Mouse (Mus musculus) embryonic facial prominence, embryonic 11.5 days (tissue): ENCODE data around the gene Tcp11l1. TPM values are rescaled to one million over a fixed set of nuclear protein-coding genes. Genes with fewer than 3 reads are reported as not detected.
A peak's percentile ranks its signal among the peaks of the same experiment; 100 is the strongest.

ENCODE experiments used
- ATAC-seq: fragments of 200-750 bp; cut with Nextera tagmentation; replicated peaks from 2 replicates; pipeline ENCODE4 v1.8.0; 2017; ENCODE audit warnings: low read depth; ENCODE audit not compliant: insufficient number of reproducible peaks, low FRiP score, low TSS enrichment
- DNase-seq: peaks from one replicate; pipeline ENCODE4 v3.0.0-alpha.2; 2015; ENCODE audit warnings: low spot score
- H3K27ac ChIP-seq: fragments of 300-500 bp; sonication (generic); replicated peaks from 2 replicates; pipeline ENCODE4 v1.5.1; 2014; ENCODE audit warnings: mild to moderate bottlenecking, low read depth, low read length, control low read depth
- H3K27me3 ChIP-seq: fragments of 300-500 bp; sonication (generic); 2 replicates; pipeline ENCODE4 v1.6.1; 2014; ENCODE audit warnings: mild to moderate bottlenecking, low read length, moderate library complexity, mixed read lengths; ENCODE audit not compliant: control insufficient read depth, insufficient read depth
- H3K36me3 ChIP-seq: fragments of 300-500 bp; sonication (generic); replicated peaks from 2 replicates; pipeline ENCODE4 v1.6.1; 2014; ENCODE audit warnings: low read depth, mild to moderate bottlenecking, low read length, moderate library complexity, mixed read lengths; ENCODE audit not compliant: control insufficient read depth, insufficient read depth
- H3K4me1 ChIP-seq: fragments of 300-500 bp; sonication (generic); 2 replicates; pipeline ENCODE4 v1.6.1; 2014; ENCODE audit warnings: low read length, mixed read lengths; ENCODE audit not compliant: control insufficient read depth, insufficient read depth
- H3K4me2 ChIP-seq: fragments of 300-500 bp; sonication (generic); 2 replicates; pipeline ENCODE4 v1.6.1; 2014; ENCODE audit warnings: low read depth, mild to moderate bottlenecking, control low read depth, low read length, moderate library complexity
- H3K4me3 ChIP-seq: fragments of 300-500 bp; sonication (generic); 2 replicates; pipeline ENCODE4 v1.5.1; 2014; ENCODE audit warnings: low read depth, low read length, control low read depth
- H3K9ac ChIP-seq: fragments of 300-500 bp; sonication (generic); replicated peaks from 2 replicates; pipeline ENCODE4 v1.6.1; 2014; ENCODE audit warnings: mild to moderate bottlenecking, control low read depth, low read length
- H3K9me3 ChIP-seq: fragments of 300-500 bp; sonication (generic); replicated peaks from 2 replicates; pipeline ENCODE4 v1.6.1; 2016; ENCODE audit warnings: mild to moderate bottlenecking, low read length, inconsistent platforms, mixed read lengths; ENCODE audit not compliant: control insufficient read depth
- WGBS: fragments of 180-500 bp; shearing (Covaris S2); extraction: QIAGEN DNeasy Blood & Tissue Kit; methylation state at CpG from one replicate; pipeline ENCODE4 v1.1.7; 2014; 5-methylcytosine and 5-hydroxymethylcytosine counted together
- polyA plus RNA-seq: library from polyadenylated mRNA; unstranded; fragments of >200 nt; fragmentation: Nextera tagmentation; extraction: Ambion mirVana; gene quantifications from 2 replicates; pipeline ENCODE4 v1.2.1, GENCODE M21; 2014

Tcp11l1 gene
- polyA plus RNA-seq, 1 experiment from 2014 or later: 63.1 TPM

- H3K4me2 ChIP-seq: no peak overlapping the region
- H3K4me3 ChIP-seq: no peak overlapping the region
- H3K36me3 ChIP-seq: no peaks in the 10 kb centered on the region
- 72% methylated on average over 1 of the region's 1 CpGs for WGBS
- no peaks in the 10 kb centered on the region for H3K27me3 ChIP-seq
- no peak for DNase-seq
- ATAC-seq: no peak
- no peaks in the 10 kb centered on the region for H3K9me3 ChIP-seq
- H3K27ac ChIP-seq: no peak overlapping the region
- no peaks in the 10 kb centered on the region for H3K4me1 ChIP-seq
- H3K9ac ChIP-seq: no peak overlapping the region
Observed at GRCm38 (mm10) chr2:104727369-104727768, 15.4 kb upstream of the Tcp11l1 start.

- Histone ChIP-seq H3K27ac (no peak overlapping the region), H3K9me3 (no peaks in the 10 kb centered on the region), H3K36me3 (no peaks in the 10 kb centered on the region), H3K27me3 (no peaks in the 10 kb centered on the region), H3K4me1 (no peaks in the 10 kb centered on the region), H3K9ac (no peak overlapping the region), H3K4me2 (no peak overlapping the region), H3K4me3 (no peak overlapping the region)
- DNase-seq: no peak
- ATAC-seq: no peak
- WGBS: 82% methylated on average over 3 of the region's 3 CpGs
Observed at GRCm38 (mm10) chr2:104722021-104722420, 10.1 kb upstream of the Tcp11l1 start.

- no peaks in the 10 kb centered on the region for H3K4me1 ChIP-seq
Observed at GRCm38 (mm10) chr2:104717827-104718226, 5.9 kb upstream of the Tcp11l1 start.

GRCm38 (mm10) chr2:104717231-104717735, 5.3 kb upstream of the Tcp11l1 start:
- Histone ChIP-seq H3K27ac (no peak overlapping the region), H3K9ac (no peak overlapping the region), H3K4me2 (no peak overlapping the region), H3K27me3 (no peaks in the 10 kb centered on the region), H3K4me1 (no peaks in the 10 kb centered on the region), H3K9me3 (no peaks in the 10 kb centered on the region), H3K4me3 (no peak overlapping the region), H3K36me3 (no peaks in the 10 kb centered on the region)
- DNase-seq: no peak
- no peak for ATAC-seq
- 98% methylated on average over 2 of the region's 2 CpGs for whole genome bisulfite sequencing

More at GRCm38 (mm10) chr2:104717827-104718226, 5.9 kb upstream of the Tcp11l1 start:
- Histone ChIP-seq H3K9me3 (no peaks in the 10 kb centered on the region), H3K36me3 (no peaks in the 10 kb centered on the region), H3K4me2 (no peak overlapping the region), H3K4me3 (no peak overlapping the region), H3K9ac (no peak overlapping the region), H3K27me3 (no peaks in the 10 kb centered on the region), H3K27ac (no peak overlapping the region)
- no peak for DNase-seq
- 82% methylated on average over 4 of the region's 4 CpGs for WGBS
- no peak for ATAC-seq

- no peaks in the 10 kb centered on the region for H3K27me3 ChIP-seq
- no peak for ATAC-seq
- 87% methylated on average over 4 of the region's 4 CpGs for WGBS
- H3K9ac ChIP-seq: no peak within 1 kb of the TSS
- no peak within 1 kb of the TSS for H3K4me3 ChIP-seq
- no peak within 1 kb of the TSS for H3K27ac ChIP-seq
- H3K4me2 ChIP-seq: no peak within 1 kb of the TSS
- no peaks in the 10 kb centered on the region for H3K9me3 ChIP-seq
- H3K4me1 ChIP-seq: no peaks in the 10 kb centered on the region
- no peak for DNase-seq
- no peaks in the 10 kb centered on the region for H3K36me3 ChIP-seq
Observed at GRCm38 (mm10) chr2:104716279-104716678, 4.3 kb upstream of the Tcp11l1 start, which contains the start of gene Pin1rt1. TSS of gene Pin1rt1 (minus strand) at chr2:104716379.

- H3K27ac ChIP-seq: no peak overlapping the region
- H3K27me3 ChIP-seq: no peaks in the 10 kb centered on the region
- no peak overlapping the region for H3K9ac ChIP-seq
- ATAC-seq: no peak
- WGBS: 39% methylated on average over 15 of the region's 15 CpGs
- no peaks in the 10 kb centered on the region for H3K9me3 ChIP-seq
- no peak for DNase-seq
- H3K4me3 ChIP-seq: no peak overlapping the region
- no peak overlapping the region for H3K4me2 ChIP-seq
- H3K36me3 ChIP-seq: no peaks in the 10 kb centered on the region
- H3K4me1 ChIP-seq: no peaks in the 10 kb centered on the region
Observed at GRCm38 (mm10) chr2:104714254-104714691, 2.3 kb upstream of the Tcp11l1 start.

GRCm38 (mm10) chr2:104712486-104712809, 479 bp upstream of the Tcp11l1 start:
- DNase-seq: no peak
- ATAC-seq: no peak
- WGBS: 4% methylated on average over 7 of the region's 7 CpGs
- Histone ChIP-seq H3K27me3 (no peaks in the 10 kb centered on the region), H3K9me3 (no peaks in the 10 kb centered on the region), H3K4me2 (peak overlapping the region; percentile 71), H3K27ac (peak overlapping the region; percentile 63), H3K4me3 (peak overlapping the region; percentile 81), H3K9ac (peak overlapping the region; percentile 87), H3K36me3 (no peaks in the 10 kb centered on the region), H3K4me1 (no peaks in the 10 kb centered on the region)

- no peak overlapping the region for H3K9ac ChIP-seq
- ATAC-seq: no peak
- peak; percentile 37 for DNase-seq
Observed at GRCm38 (mm10) chr2:104710670-104711370, 1.1 kb downstream of the Tcp11l1 start.

More at GRCm38 (mm10) chr2:104710670-104711370, 1.1 kb downstream of the Tcp11l1 start:
- H3K27me3 ChIP-seq: no peaks in the 10 kb centered on the region
- H3K4me3 ChIP-seq: peak overlapping the region; percentile 81
- H3K9me3 ChIP-seq: no peaks in the 10 kb centered on the region
- H3K4me1 ChIP-seq: no peaks in the 10 kb centered on the region
- 27% methylated on average over 6 of the region's 6 CpGs for WGBS
- peak overlapping the region; percentile 71 for H3K4me2 ChIP-seq
- no peak overlapping the region for H3K27ac ChIP-seq
- no peaks in the 10 kb centered on the region for H3K36me3 ChIP-seq
